Mouse (Mus musculus): ENCODE data around the gene Pamr1.
A peak's percentile ranks its signal among the peaks of the same experiment; 100 is the strongest.

Gene Pamr1

GRCm38 (mm10) chr2:102598911-102599721 lies 49.3 kb downstream of the Pamr1 start:
- DNase-seq (ENCODE audit: extremely low spot score): peak; percentile 14

GRCm38 (mm10) chr2:102600516-102600915 lies 50.7 kb downstream of the Pamr1 start:
- DNase-seq (ENCODE audit: extremely low spot score): no peak

GRCm38 (mm10) chr2:102610485-102610884 lies 60.7 kb downstream of the Pamr1 start:
- no peak for DNase-seq (ENCODE audit: extremely low spot score)

GRCm38 (mm10) chr2:102616637-102617036 lies 66.8 kb downstream of the Pamr1 start:
- DNase-seq (ENCODE audit: extremely low spot score): no peak

- DNase-seq (ENCODE audit: extremely low spot score): no peak
Observed at GRCm38 (mm10) chr2:102620744-102621429, 71.1 kb downstream of the Pamr1 start.

- DNase-seq (ENCODE audit: extremely low spot score): no peak
Observed at GRCm38 (mm10) chr2:102622176-102622575, 72.4 kb downstream of the Pamr1 start.

GRCm38 (mm10) chr2:102622943-102623342 lies 73.1 kb downstream of the Pamr1 start:
- DNase-seq (ENCODE audit: extremely low spot score): no peak

GRCm38 (mm10) chr2:102624538-102624937 lies 74.7 kb downstream of the Pamr1 start:
- no peak for DNase-seq (ENCODE audit: extremely low spot score)

- DNase-seq (ENCODE audit: extremely low spot score): no peak
Observed at GRCm38 (mm10) chr2:102632361-102632760, 82.5 kb downstream of the Pamr1 start.

- no peak for DNase-seq (ENCODE audit: extremely low spot score)
Observed at GRCm38 (mm10) chr2:102634010-102634409, 84.2 kb downstream of the Pamr1 start.

GRCm38 (mm10) chr2:102635523-102636060 lies 85.8 kb downstream of the Pamr1 start:
- no peak for DNase-seq (ENCODE audit: extremely low spot score)

GRCm38 (mm10) chr2:102636116-102636600 lies 86.3 kb downstream of the Pamr1 start:
- no peak for DNase-seq (ENCODE audit: extremely low spot score)

- DNase-seq (ENCODE audit: extremely low spot score): no peak
Observed at GRCm38 (mm10) chr2:102638140-102638539, 88.3 kb downstream of the Pamr1 start.

GRCm38 (mm10) chr2:102638690-102639089 lies 88.9 kb downstream of the Pamr1 start:
- DNase-seq (ENCODE audit: extremely low spot score): no peak

GRCm38 (mm10) chr2:102648845-102649500 lies 99.2 kb downstream of the Pamr1 start:
- no peak for DNase-seq (ENCODE audit: extremely low spot score)

GRCm38 (mm10) chr2:102650322-102650721 lies 100.5 kb downstream of the Pamr1 start:
- DNase-seq (ENCODE audit: extremely low spot score): no peak

GRCm38 (mm10) chr2:102655966-102656725 lies 106.3 kb downstream of the Pamr1 start:
- DNase-seq (ENCODE audit: extremely low spot score): no peak

GRCm38 (mm10) chr2:102657726-102658125 lies 107.9 kb downstream of the Pamr1 start:
- DNase-seq (ENCODE audit: extremely low spot score): peak; percentile 20

GRCm38 (mm10) chr2:102658163-102658660 lies 108.4 kb downstream of the Pamr1 start, which contains the start of gene Slc1a2:
Gene Slc1a2, plus strand, starts transcription at chr2:102658659.
- peak; percentile 47 for DNase-seq (ENCODE audit: extremely low spot score)

GRCm38 (mm10) chr2:102658661-102659520 lies 109.1 kb downstream of the Pamr1 start:
- peak; percentile 62 for DNase-seq (ENCODE audit: extremely low spot score)

Data from embryo, embryonic 9.5 days (tissue).